Mouse (Mus musculus): ENCODE measurements around the gene Tnn. TPM values are rescaled to one million over a fixed set of nuclear protein-coding genes. Genes with fewer than 3 reads are reported as not detected.
A peak's percentile ranks its signal among the peaks of the same experiment; 100 is the strongest.

Gene Tnn
- polyA plus RNA-seq, 1 experiment from 2014 or later: 20.2 TPM

GRCm38 (mm10) chr1:160150726-160151125, 2.7 kb downstream of the Tnn start:
- no peak for ATAC-seq (ENCODE audit: insufficient number of reproducible peaks, insufficient read depth, low FRiP score, low read depth)
- H3K27ac ChIP-seq (ENCODE audit: low read length): no peak overlapping the region; the same call in 1 of the 2 replicates
- no peaks in the 10 kb centered on the region for H3K9me3 ChIP-seq (ENCODE audit: control insufficient read depth, low read depth, low read length)
- H3K4me1 ChIP-seq (ENCODE audit: control insufficient read depth, insufficient read depth, low read length): no peaks in the 10 kb centered on the region
- no peaks in the 10 kb centered on the region for H3K36me3 ChIP-seq (ENCODE audit: control insufficient read depth, insufficient read depth, low read length)
- WGBS: 64% methylated on average over 3 of the region's 3 CpGs
- H3K4me3 ChIP-seq (ENCODE audit: low read depth, low read length): no peak overlapping the region
- no peak overlapping the region for H3K4me2 ChIP-seq (replicated peaks; ENCODE audit: low read depth, low read length)
- no peak overlapping the region for H3K9ac ChIP-seq (replicated peaks; ENCODE audit: low read depth, low read length)
- no peaks in the 10 kb centered on the region for H3K27me3 ChIP-seq (ENCODE audit: control insufficient read depth, insufficient read depth, low read length)

DNA sequence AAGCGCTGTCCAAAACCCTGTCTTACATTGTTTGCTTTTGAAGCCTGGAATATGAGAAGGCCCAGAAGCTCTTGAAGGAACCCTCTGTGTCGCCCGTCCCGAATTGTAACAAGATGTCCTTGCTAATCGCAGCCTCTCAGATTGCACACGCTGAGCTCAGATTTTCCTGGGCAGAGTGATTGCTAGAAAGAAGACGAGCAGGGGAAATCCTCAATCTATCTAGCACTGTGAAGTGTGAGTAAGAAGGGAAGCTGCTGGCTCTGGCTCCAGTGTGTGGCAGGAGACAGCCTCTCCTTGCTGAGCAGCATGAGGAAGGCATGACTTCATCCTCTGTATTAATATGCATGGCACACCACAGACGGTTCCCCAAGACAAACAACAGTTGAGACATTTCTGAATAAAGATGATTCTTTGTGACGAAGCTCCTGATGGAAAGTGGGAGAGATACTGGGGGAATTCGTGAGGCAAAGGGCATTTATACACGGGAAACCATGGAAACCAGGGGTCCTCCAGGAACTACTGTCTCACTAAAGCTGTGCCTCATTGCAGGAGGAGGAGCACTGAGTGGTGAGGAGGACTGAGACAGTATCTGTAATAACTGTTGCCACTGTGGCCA, 4.0 kb downstream of the Tnn start:
- no peak overlapping the region for H3K4me2 ChIP-seq (replicated peaks; ENCODE audit: low read depth, low read length)
- 58% methylated on average over 11 of the region's 11 CpGs for WGBS
- ATAC-seq (ENCODE audit: insufficient number of reproducible peaks, insufficient read depth, low FRiP score, low read depth): no peak

GRCm38 (mm10) chr1:160147274-160147673, 6.1 kb downstream of the Tnn start:
- H3K27me3 ChIP-seq (ENCODE audit: control insufficient read depth, insufficient read depth, low read length): no peaks in the 10 kb centered on the region
- no peaks in the 10 kb centered on the region for H3K9me3 ChIP-seq (ENCODE audit: control insufficient read depth, low read depth, low read length)
- no peak overlapping the region for H3K9ac ChIP-seq (replicated peaks; ENCODE audit: low read depth, low read length)
- H3K4me1 ChIP-seq (ENCODE audit: control insufficient read depth, insufficient read depth, low read length): no peaks in the 10 kb centered on the region
- H3K4me2 ChIP-seq (replicated peaks; ENCODE audit: low read depth, low read length): no peak overlapping the region
- no peak for ATAC-seq (ENCODE audit: insufficient number of reproducible peaks, insufficient read depth, low FRiP score, low read depth)
- H3K27ac ChIP-seq (ENCODE audit: low read length): no peak overlapping the region
- H3K36me3 ChIP-seq (ENCODE audit: control insufficient read depth, insufficient read depth, low read length): no peaks in the 10 kb centered on the region
- no peak overlapping the region for H3K4me3 ChIP-seq (ENCODE audit: low read depth, low read length)
- WGBS: 75% methylated on average over 7 of the region's 7 CpGs

More for the DNA sequence above, 4.0 kb downstream of the Tnn start:
- Histone ChIP-seq H3K27ac (ENCODE audit: low read length) (no peak overlapping the region), H3K4me3 (ENCODE audit: low read depth, low read length) (no peak overlapping the region), H3K4me1 (ENCODE audit: control insufficient read depth, insufficient read depth, low read length) (no peaks in the 10 kb centered on the region), H3K36me3 (ENCODE audit: control insufficient read depth, insufficient read depth, low read length) (no peaks in the 10 kb centered on the region), H3K9me3 (ENCODE audit: control insufficient read depth, low read depth, low read length) (no peaks in the 10 kb centered on the region), H3K27me3 (ENCODE audit: control insufficient read depth, insufficient read depth, low read length) (no peaks in the 10 kb centered on the region), H3K9ac (replicated peaks; ENCODE audit: low read depth, low read length) (no peak overlapping the region)

DNA sequence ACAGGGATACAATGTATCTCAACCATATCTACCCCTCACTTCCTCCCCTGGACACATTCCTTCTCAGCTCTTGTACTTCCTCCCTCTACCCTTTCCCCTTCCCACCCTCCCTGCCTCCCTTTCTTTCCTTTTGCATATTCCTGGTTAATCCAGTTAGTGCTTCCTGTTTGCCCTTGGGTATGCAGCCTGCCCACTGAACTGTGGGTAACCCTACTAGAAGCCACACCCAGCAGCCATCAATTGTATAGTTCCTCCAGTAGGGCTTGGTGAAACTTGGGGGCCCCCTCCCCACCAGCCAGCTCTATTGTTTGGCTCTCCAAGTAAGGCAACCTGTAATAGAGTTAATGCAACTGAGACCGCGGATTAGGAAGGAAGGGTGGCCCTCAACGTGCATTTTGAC, 7.8 kb downstream of the Tnn start:
- no peaks in the 10 kb centered on the region for H3K27me3 ChIP-seq (ENCODE audit: control insufficient read depth, insufficient read depth, low read length)
- H3K4me2 ChIP-seq (replicated peaks; ENCODE audit: low read depth, low read length): no peak overlapping the region
- H3K4me1 ChIP-seq (ENCODE audit: control insufficient read depth, insufficient read depth, low read length): no peaks in the 10 kb centered on the region
- H3K9me3 ChIP-seq (ENCODE audit: control insufficient read depth, low read depth, low read length): no peaks in the 10 kb centered on the region
- no peak overlapping the region for H3K4me3 ChIP-seq (ENCODE audit: low read depth, low read length)
- WGBS: 56% methylated on average over 3 of the region's 3 CpGs
- no peaks in the 10 kb centered on the region for H3K36me3 ChIP-seq (ENCODE audit: control insufficient read depth, insufficient read depth, low read length)
- H3K9ac ChIP-seq (replicated peaks; ENCODE audit: low read depth, low read length): no peak overlapping the region
- no peak overlapping the region for H3K27ac ChIP-seq (ENCODE audit: low read length)
- no peak for ATAC-seq (ENCODE audit: insufficient number of reproducible peaks, insufficient read depth, low FRiP score, low read depth)

DNA sequence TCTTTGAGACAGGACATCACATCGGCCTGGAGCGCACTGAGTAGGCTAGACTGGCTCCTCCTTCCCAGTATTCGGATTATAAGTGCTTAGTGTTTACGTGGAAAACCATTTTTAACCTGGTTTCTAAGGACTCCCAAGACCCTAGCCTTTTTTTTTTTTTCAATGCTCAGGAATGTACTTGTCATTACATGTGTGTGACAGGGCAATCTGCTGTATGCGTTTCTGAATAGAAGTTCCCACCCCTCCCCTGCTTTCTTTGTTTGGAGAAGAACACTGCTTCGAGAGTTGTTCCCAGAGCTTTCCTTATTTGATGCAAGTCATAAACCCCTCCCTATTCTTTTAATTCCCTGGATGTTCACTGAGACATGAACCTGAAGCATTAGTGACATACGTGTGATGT, 9.0 kb downstream of the Tnn start:
- Histone ChIP-seq H3K9me3 (ENCODE audit: control insufficient read depth, low read depth, low read length) (no peaks in the 10 kb centered on the region), H3K36me3 (ENCODE audit: control insufficient read depth, insufficient read depth, low read length) (no peaks in the 10 kb centered on the region), H3K27ac (ENCODE audit: low read length) (no peak overlapping the region), H3K4me2 (replicated peaks; ENCODE audit: low read depth, low read length) (no peak overlapping the region), H3K27me3 (ENCODE audit: control insufficient read depth, insufficient read depth, low read length) (no peaks in the 10 kb centered on the region), H3K4me1 (ENCODE audit: control insufficient read depth, insufficient read depth, low read length) (no peaks in the 10 kb centered on the region), H3K9ac (replicated peaks; ENCODE audit: low read depth, low read length) (no peak overlapping the region), H3K4me3 (ENCODE audit: low read depth, low read length) (no peak overlapping the region)
- WGBS: 59% methylated on average over 7 of the region's 7 CpGs
- ATAC-seq (ENCODE audit: insufficient number of reproducible peaks, insufficient read depth, low FRiP score, low read depth): no peak; the same call in 1 of the 2 replicates

- Histone ChIP-seq H3K9me3 (ENCODE audit: control insufficient read depth, low read depth, low read length) (no peaks in the 10 kb centered on the region), H3K4me3 (ENCODE audit: low read depth, low read length) (no peak overlapping the region), H3K4me1 (ENCODE audit: control insufficient read depth, insufficient read depth, low read length) (no peaks in the 10 kb centered on the region), H3K9ac (replicated peaks; ENCODE audit: low read depth, low read length) (no peak overlapping the region), H3K27me3 (ENCODE audit: control insufficient read depth, insufficient read depth, low read length) (no peaks in the 10 kb centered on the region), H3K27ac (ENCODE audit: low read length) (no peak overlapping the region), H3K4me2 (replicated peaks; ENCODE audit: low read depth, low read length) (no peak overlapping the region), H3K36me3 (ENCODE audit: control insufficient read depth, insufficient read depth, low read length) (no peaks in the 10 kb centered on the region)
- 55% methylated on average over 7 of the region's 7 CpGs for WGBS
- ATAC-seq (ENCODE audit: insufficient number of reproducible peaks, insufficient read depth, low FRiP score, low read depth): no peak
Measured at GRCm38 (mm10) chr1:160136362-160136890, 17.0 kb downstream of the Tnn start.

DNA sequence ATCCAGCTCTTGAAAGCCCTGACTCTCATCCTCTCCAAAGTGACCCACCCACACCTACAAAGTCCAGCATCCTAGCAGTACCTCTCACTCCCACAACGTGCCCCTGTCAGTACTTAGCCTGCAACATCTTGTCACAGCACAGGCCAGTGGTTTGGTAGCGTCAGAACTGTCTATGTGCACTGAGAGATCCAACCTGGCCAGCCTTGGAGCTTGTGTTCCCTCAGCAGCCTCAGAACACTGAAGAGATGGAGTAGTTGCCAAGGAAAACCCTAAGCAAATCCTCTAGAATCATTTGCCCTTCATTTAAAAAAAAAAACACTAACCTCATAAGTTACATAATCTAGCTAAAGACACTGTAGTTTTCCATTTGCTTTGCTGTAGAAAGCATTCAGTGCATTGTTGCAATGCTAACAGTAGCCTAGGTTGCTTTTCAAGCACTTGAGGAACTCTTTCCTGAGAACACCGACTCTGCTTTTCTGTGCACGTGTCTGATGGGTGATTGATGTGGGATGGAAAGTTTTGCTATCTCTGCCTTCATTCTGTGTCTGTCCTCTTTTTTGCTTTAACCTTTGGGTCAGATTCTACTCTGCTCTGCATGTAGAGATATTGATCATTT, 19.8 kb downstream of the Tnn start:
- no peak for ATAC-seq (ENCODE audit: insufficient number of reproducible peaks, insufficient read depth, low FRiP score, low read depth)
- H3K36me3 ChIP-seq (ENCODE audit: control insufficient read depth, insufficient read depth, low read length): no peaks in the 10 kb centered on the region
- H3K4me2 ChIP-seq (replicated peaks; ENCODE audit: low read depth, low read length): no peak overlapping the region
- no peaks in the 10 kb centered on the region for H3K4me1 ChIP-seq (ENCODE audit: control insufficient read depth, insufficient read depth, low read length)
- no peak overlapping the region for H3K9ac ChIP-seq (replicated peaks; ENCODE audit: low read depth, low read length)
- H3K9me3 ChIP-seq (ENCODE audit: control insufficient read depth, low read depth, low read length): no peaks in the 10 kb centered on the region
- 38% methylated on average over 4 of the region's 4 CpGs for WGBS
- H3K27ac ChIP-seq (ENCODE audit: low read length): no peak overlapping the region
- H3K4me3 ChIP-seq (ENCODE audit: low read depth, low read length): no peak overlapping the region
- H3K27me3 ChIP-seq (ENCODE audit: control insufficient read depth, insufficient read depth, low read length): no peaks in the 10 kb centered on the region

- H3K27me3 ChIP-seq (ENCODE audit: control insufficient read depth, insufficient read depth, low read length): no peaks in the 10 kb centered on the region
- H3K36me3 ChIP-seq (ENCODE audit: control insufficient read depth, insufficient read depth, low read length): no peaks in the 10 kb centered on the region
- H3K9me3 ChIP-seq (ENCODE audit: control insufficient read depth, low read depth, low read length): no peaks in the 10 kb centered on the region
- no peak overlapping the region for H3K4me3 ChIP-seq (ENCODE audit: low read depth, low read length)
- ATAC-seq (ENCODE audit: insufficient number of reproducible peaks, insufficient read depth, low FRiP score, low read depth): peak; percentile 78
- H3K4me2 ChIP-seq (replicated peaks; ENCODE audit: low read depth, low read length): no peak overlapping the region
- 64% methylated on average over 2 of the region's 2 CpGs for WGBS
- H3K4me1 ChIP-seq (ENCODE audit: control insufficient read depth, insufficient read depth, low read length): no peaks in the 10 kb centered on the region
- no peak overlapping the region for H3K9ac ChIP-seq (replicated peaks; ENCODE audit: low read depth, low read length)
- H3K27ac ChIP-seq (ENCODE audit: low read length): no peak overlapping the region; the same call in 1 of the 2 replicates
Measured at GRCm38 (mm10) chr1:160123957-160124356, 29.4 kb downstream of the Tnn start.
